Mouse (Mus musculus) ovary, adult 2 months (tissue): ENCODE results near the gene Ak2. TPM values are rescaled to one million over a fixed set of nuclear protein-coding genes. Genes with fewer than 3 reads are reported as not detected.

Source experiments
- polyA plus RNA-seq: library from polyadenylated mRNA; depleted of rRNA; stranded (reverse); fragments of >200 nt; gene quantifications from 2 replicates; pipeline ENCODE4 v1.2.3, GENCODE M21; 2012; rRNA removed

Gene Ak2
- 39.0 and 41.7 TPM in 2 replicates for polyA plus RNA-seq

GRCm38 (mm10) chr4:128991500-128992008 lies at the start of gene Ak2:
Gene Ak2 (plus strand): TSS chr4:128991958.

DNA sequence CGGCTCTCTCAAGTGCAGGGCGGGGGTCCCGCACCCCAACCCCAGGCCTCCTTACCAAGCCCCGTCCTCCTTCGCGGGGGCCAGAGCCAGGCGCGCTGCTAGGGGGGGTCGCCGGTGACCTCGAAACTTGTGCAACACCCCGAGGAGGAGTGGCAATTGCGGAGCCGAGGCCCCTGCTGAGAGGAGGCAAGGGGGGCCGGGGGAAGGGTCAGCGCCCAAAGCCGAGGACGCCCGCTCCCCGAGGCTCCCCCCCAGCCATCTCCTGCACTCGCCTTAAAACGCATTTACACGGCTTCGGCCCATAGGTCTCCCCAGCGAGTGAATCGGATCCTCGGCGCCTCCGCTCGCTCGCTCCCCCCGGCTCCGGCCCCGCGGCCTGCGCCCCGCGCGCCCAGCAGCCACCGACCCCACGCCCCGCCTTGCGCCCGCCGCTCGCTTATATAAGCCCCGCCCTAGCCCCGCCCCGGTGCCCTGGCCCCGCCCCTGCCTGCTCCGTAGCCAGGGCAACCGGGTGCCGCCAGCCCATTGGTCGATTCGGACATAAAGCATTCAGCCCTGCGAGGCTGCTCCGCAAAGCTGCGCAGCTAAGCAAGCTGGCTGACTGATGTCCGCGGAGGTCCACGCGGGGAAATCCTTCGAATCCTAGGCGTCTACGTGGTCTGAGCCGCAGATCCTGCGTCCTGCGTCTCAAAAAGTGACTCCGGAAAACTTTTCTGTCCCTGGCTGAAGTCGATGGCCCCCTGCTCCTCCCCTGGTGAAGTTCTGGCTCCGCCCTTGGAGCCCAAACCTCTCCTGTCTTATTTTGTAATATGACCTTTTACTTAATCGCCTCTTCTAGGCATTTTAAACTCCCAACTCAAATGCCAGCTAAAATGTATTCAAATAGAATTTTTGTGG lies 29.5 kb upstream of the Ak2 start, which contains the start of gene Azin2:
Gene Azin2 (minus strand): TSS at position 414 of the 897 bp plus-strand sequence.

GRCm38 (mm10) chr4:129058207-129059092 lies 66.7 kb downstream of the Ak2 start, which contains the start of gene Rnf19b:
Gene Rnf19b (plus strand): TSS chr4:129058271.

Other genes starting within 250 kb of the Ak2 start
- 2.0 and 2.2 TPM in 2 replicates for gene A3galt2, start 236.6 kb upstream of the Ak2 start, polyA plus RNA-seq
- 77.0 and 113 TPM in 2 replicates for gene Zfp362, start 185.9 kb upstream of the Ak2 start, polyA plus RNA-seq
- 28.4 and 32.5 TPM in 2 replicates for gene Trim62, start 108.4 kb upstream of the Ak2 start, polyA plus RNA-seq
- gene Azin2, start 29.5 kb upstream of the Ak2 start, polyA plus RNA-seq = 31.9 and 33.6 TPM in 2 replicates
- gene Rnf19b, start 66.3 kb downstream of the Ak2 start, polyA plus RNA-seq = 179 and 255 TPM in 2 replicates
- 7.3 and 11.7 TPM in 2 replicates for gene Tmem54, start 113.6 kb downstream of the Ak2 start, polyA plus RNA-seq
- gene Hpca, start 130.1 kb downstream of the Ak2 start, polyA plus RNA-seq = 2.8 and 5.0 TPM in 2 replicates
- 15.0 and 23.5 TPM in 2 replicates for gene Fndc5, start 145.0 kb downstream of the Ak2 start, polyA plus RNA-seq
- 19.7 and 29.6 TPM in 2 replicates for gene S100pbp, start 197.8 kb downstream of the Ak2 start, polyA plus RNA-seq
- gene Yars, start 197.8 kb downstream of the Ak2 start, polyA plus RNA-seq = 18.9 and 19.2 TPM in 2 replicates